Mouse (Mus musculus) heart, postnatal 10 days (tissue): ENCODE measurements around the gene Clk3. TPM values are rescaled to one million over a fixed set of nuclear protein-coding genes. Genes with fewer than 3 reads are reported as not detected.

Source experiments
- DNase-seq, 2 experiments: peaks; one replicate each; pipeline ENCODE4 v3.0.0; 2021
- intact Hi-C: fragments of 180-260 bp; cut with DNase I; formaldehyde crosslinking; loops from one replicate; pipeline ENCODE4 v1.15.1; 2025
- total RNA-seq, 2 experiments: library from RNA; stranded (reverse); gene quantifications; 2 replicates each; pipeline ENCODE4 v1.2.3; 2021

Gene Clk3
- total RNA-seq, 2 experiments from 2014 or later, result 35.2 to 37.9 TPM

DNA sequence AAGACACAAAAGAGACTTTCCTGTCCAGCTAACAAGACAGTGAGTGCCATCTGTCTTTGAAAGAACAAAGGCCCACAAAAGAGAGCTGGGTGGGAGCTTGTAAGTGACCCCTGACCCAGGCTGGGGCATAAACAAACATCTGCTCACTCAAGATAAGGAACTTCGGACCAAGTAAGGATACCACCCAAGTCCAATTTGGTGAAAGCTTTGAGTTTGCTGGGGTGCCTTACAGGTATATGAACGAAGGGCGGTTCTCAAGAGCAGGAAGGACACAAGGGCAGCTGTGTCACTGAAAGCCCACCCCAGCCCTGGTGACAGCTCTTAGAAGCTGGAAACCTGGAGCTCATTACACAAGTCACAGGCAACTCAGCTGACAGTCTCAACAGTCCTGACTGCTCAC lies 8.1 kb upstream of the Clk3 start:
- no peak for DNase-seq
- intact Hi-C loops, result no loop called here

DNA sequence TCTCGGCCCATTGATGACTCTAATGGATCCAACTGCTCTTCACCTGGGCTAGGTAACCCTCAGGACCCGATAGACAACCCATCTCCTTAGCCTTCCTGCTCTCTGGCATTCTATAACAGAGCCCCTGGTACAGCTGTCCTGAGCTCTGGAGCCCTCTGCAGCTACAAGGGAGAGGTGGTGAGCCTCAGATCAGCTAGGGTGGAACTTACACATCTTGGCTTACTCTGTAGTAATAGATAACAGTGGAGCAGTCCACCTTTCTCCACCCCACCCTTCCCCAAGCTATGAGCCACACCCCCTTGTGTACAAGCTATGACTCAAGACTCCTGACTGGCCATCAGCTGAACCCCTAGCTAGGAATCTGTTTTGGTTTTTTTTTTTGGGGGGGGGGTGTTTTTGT lies 5.2 kb upstream of the Clk3 start:
- intact Hi-C loops, result no loop called here
- no peak for DNase-seq

DNA sequence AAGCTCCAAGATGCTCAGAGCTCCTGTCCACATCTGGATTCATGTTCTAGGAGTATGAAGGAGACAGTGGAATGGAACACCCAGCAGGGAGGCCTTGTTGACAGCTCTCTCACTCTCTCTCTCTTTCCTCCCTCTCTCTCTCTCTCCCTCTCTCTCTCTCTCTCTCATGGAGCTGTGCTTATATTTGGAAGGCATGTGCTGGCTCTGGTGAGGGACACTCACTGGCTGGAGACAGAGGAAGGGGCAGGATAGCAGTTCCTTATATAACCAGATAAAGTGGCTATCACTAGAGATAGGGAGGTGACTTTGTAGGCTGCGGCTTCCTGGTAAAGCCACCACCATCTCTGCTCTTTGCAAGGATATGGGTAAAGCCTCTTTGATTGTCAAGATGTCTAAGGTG lies 4.6 kb upstream of the Clk3 start:
- DNase-seq, result no peak
- intact Hi-C loops, result no loop called here

- intact Hi-C loops, result loop anchor here (10.0 kb wide), 2 partner anchors 245 to 625 kb away; partner anchors contain the start of genes Cox5a and Neil1
- DNase-seq, result peak; percentile 52 to 55
Observed at GRCm38 (mm10) chr9:57769539-57770069, 3.9 kb upstream of the Clk3 start.

GRCm38 (mm10) chr9:57767231-57767630 lies 1.6 kb upstream of the Clk3 start:
- intact Hi-C loops, result loop anchor here (10.0 kb wide), 2 partner anchors 242 to 622 kb away; partner anchors contain the start of genes Cox5a and Neil1
- no peak for DNase-seq

- no peak for DNase-seq
- intact Hi-C loops, result loop anchor here (10.0 kb wide), 2 partner anchors 242 to 622 kb away; partner anchors contain the start of genes Cox5a and Neil1
Observed at GRCm38 (mm10) chr9:57766431-57766830, 771 bp upstream of the Clk3 start.

DNA sequence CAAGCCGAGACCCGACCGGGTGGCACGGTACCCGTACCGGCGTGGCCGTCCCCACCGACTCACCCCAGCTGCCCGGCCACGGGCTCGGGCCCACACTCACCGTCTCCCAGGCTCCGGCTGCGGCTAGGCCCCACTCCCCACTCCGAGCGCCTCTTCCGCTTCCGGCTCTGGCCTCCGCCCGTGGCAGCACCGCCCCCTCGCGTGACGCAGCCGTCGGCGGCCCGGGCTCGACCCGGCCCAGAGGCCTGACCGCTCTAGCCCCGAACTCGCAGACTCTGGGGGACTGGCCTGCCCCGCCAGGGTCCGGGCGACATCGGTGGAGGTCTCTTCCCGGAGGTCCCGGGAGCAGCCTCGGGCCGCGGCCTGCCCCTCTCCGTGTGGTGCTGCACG lies 691 bp downstream of the Clk3 start:
- intact Hi-C loops, result loop anchor here (2.0 to 10.0 kb wide), 5 partner anchors 72 to 620 kb away; partner anchors contain the start of genes Arid3b, Cox5a, Neil1 and Ubl7
- peak; percentile 96 for DNase-seq

DNA sequence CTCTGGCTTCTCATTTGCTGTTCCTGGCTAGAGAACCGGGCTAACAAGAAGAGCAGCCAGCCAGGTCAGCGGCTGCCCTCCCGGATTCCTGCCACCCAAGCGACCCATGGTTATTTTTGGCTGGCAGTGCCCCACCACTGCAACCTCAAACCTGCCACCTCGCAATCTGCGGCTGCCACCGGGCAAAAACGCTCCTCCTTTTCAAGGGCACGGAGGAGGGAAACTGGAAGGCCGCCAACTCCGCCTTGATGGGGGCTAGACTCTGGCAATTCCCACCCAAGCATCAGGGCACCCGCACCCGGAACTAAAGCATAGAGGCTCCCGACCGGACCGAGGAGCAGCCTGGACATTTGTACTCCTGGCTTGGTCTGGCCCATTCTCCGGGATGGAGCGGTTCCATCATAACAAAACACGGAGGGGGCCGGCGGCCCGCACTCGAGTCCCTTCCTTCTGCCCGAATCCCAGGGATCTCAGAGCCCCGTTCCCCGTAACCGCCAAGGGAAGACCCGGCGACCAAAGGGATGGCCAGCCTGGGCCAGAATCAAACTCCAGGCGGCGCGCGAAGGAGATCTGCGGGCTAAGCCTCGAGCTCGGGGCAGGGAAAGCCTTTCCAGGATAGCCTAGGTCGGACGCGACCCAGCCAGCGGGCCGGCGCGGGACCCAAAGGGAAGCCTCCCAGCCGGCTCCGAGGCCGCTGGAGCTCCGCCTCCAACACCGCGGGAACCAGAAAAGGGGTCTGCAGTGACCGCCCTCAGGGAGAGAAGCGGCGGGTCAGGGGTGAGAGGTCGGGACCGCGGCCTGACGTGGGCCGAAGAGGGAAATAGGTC lies 1.3 kb downstream of the Clk3 start:
- intact Hi-C loops, result loop anchor here (2.0 to 10.0 kb wide), 5 partner anchors 72 to 620 kb away; partner anchors contain the start of genes Arid3b, Cox5a, Neil1 and Ubl7

GRCm38 (mm10) chr9:57762563-57762991 lies 3.1 kb downstream of the Clk3 start:
- intact Hi-C loops, result loop anchor here (5.0 to 10.0 kb wide), 4 partner anchors 150 to 618 kb away; partner anchors contain the start of genes Cox5a, Neil1 and Ubl7
- DNase-seq, result peak; percentile 77 to 82

More for the DNA sequence above, 1.3 kb downstream of the Clk3 start:
- DNase-seq, result peak; percentile 86

- intact Hi-C loops, result loop anchor here (5.0 to 10.0 kb wide), 4 partner anchors 150 to 617 kb away; partner anchors contain the start of genes Cox5a, Neil1 and Ubl7
- DNase-seq, result no peak
Observed at GRCm38 (mm10) chr9:57761563-57762551, 3.8 kb downstream of the Clk3 start.

GRCm38 (mm10) chr9:57760416-57761146 lies 5.1 kb downstream of the Clk3 start:
- intact Hi-C loops, result loop anchor here (5.0 to 10.0 kb wide), 4 partner anchors 152 to 616 kb away; partner anchors contain the start of genes Cox5a, Neil1 and Ubl7
- no peak for DNase-seq

GRCm38 (mm10) chr9:57759289-57759688 lies 6.4 kb downstream of the Clk3 start:
- intact Hi-C loops, result no loop called here
- DNase-seq, result peak; percentile 83 to 87

DNA sequence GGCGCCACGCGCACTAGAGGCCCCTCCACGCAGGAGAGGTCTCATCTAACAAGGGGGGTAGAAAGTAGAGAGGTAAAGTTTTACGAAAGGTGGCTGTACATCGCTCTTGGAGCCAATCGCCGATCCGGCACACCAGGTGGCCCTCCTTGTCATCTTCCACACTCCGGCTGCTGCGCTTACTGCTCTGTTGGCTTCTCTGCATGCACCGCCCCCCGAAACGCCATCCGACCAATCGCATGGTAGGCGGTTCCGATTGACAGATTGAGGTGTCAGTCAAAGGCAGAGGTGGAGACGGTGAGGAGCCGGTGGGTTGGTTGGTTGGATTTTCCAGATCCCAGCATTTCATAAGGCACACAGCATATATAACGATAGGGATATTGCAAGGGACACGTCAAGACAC lies 7.1 kb downstream of the Clk3 start:
- intact Hi-C loops, result no loop called here
- DNase-seq, result no peak

DNA sequence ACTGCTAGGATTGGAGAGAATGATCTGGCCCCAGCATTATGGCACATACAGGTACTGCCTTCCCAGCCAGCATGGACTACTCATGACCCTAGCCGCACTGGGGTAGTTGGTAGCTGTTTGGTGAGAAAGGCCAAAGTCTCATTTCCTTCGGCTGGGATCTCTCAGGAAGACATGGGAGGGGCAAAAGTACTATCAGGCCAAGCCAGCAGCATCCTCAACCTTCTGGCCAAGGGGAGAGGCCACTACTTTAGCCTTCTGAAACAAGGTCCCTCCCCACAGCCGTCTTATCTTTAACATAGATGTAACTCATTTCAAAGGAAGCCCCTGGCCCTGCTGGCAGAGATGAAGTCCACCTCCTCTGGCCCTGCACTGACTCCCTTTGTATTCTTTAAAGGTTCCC lies 8.1 kb downstream of the Clk3 start:
- no peak for DNase-seq
- intact Hi-C loops, result no loop called here

GRCm38 (mm10) chr9:57750901-57751300 lies 14.8 kb downstream of the Clk3 start:
- DNase-seq, result no peak
- intact Hi-C loops, result no loop called here

DNA sequence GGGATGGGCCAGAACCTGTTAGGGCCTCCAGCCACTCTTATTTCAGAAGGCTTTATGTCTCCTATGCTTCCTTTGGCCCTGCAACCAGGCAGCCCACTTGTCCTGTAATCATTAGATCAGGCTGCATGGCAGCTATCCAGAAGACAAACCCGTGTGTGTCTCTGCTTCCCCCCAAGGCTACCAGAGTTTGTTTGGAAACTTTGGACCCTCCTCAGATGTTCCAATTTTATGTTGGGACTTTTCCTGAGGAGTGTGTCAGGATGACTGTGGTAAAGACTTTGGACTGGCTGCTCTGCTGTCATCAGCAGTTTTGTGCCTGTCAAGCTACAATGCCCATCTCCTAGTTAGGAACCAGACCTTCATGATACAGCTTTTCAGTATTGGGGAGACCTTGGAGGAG lies 16.8 kb downstream of the Clk3 start:
- DNase-seq, result no peak
- intact Hi-C loops, result no loop called here

- intact Hi-C loops, result no loop called here
- DNase-seq, result peak; percentile 57 to 70
Observed at GRCm38 (mm10) chr9:57748137-57748536, 17.5 kb downstream of the Clk3 start.

GRCm38 (mm10) chr9:57747067-57747466 lies 18.6 kb downstream of the Clk3 start:
- intact Hi-C loops, result no loop called here

DNA sequence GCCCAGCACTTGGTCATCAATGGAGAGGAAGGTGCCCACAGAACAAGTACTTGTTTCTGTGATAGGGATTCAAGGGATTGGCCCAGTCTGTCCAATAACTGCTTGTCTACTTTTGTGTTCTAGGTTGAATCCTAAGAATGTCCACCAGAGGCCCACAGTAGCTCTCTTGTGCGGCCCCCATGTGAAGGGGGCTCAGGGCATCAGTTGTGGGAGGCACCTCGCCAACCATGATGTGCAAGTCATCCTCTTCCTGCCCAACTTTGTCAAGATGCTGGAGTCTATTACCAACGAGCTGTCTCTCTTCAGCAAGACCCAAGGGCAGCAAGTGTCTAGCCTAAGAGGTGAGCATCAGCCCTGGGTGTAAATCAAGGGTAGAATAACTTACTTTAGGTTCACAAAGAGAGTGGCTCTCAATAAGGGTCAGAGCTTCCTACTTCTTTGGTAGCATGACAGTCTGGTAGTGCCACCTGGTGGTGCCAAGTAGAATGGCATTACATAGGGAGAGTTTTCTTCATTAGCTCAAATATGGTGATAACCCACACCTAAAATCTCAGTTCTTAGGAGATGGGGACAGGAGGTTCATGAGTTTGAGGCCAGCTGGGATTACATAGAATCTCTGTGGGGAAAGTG lies 21.1 kb downstream of the Clk3 start:
- DNase-seq, result peak; percentile 56 to 70
- intact Hi-C loops, result loop anchor here (1.0 kb wide), 1 partner anchor 85 kb away; no protein-coding TSS in a partner anchor

More at GRCm38 (mm10) chr9:57747067-57747466, 18.6 kb downstream of the Clk3 start:
- DNase-seq, result no peak
